Mouse (Mus musculus): ENCODE measurements around the gene Iars2. TPM values are rescaled to one million over a fixed set of nuclear protein-coding genes. Genes with fewer than 3 reads are reported as not detected.

Iars2 gene
- polyA plus RNA-seq, 1 experiment from 2014 or later = 36.4 TPM

- 86% methylated on average over 10 of the region's 10 CpGs for WGBS
- ATAC-seq (ENCODE audit: insufficient read depth, low FRiP score) = no peak
These were observed 36.4 kb downstream of the Iars2 start for GRCm38 (mm10) chr1:185292646-185293360.

GRCm38 (mm10) chr1:185291336-185291735 lies 37.9 kb downstream of the Iars2 start:
- Histone ChIP-seq H3K4me3 (replicated peaks; ENCODE audit: low read length) (no peak overlapping the region), H3K4me2 (ENCODE audit: low read depth, low read length) (no peak overlapping the region), H3K4me1 (ENCODE audit: control insufficient read depth, insufficient read depth, low read length) (no peaks in the 10 kb centered on the region), H3K36me3 (ENCODE audit: control insufficient read depth, insufficient read depth, low read length) (peaks cover 28% of the 10 kb centered on the region), H3K27ac (ENCODE audit: low read length) (no peak overlapping the region), H3K9me3 (replicated peaks; ENCODE audit: control insufficient read depth, low read length) (no peaks in the 10 kb centered on the region), H3K9ac (ENCODE audit: low read length) (no peak overlapping the region), H3K27me3 (ENCODE audit: control insufficient read depth, insufficient read depth, low read length) (no peaks in the 10 kb centered on the region)
- WGBS = 87% methylated on average over 4 of the region's 4 CpGs
- ATAC-seq (ENCODE audit: insufficient read depth, low FRiP score) = no peak

More at GRCm38 (mm10) chr1:185292646-185293360, 36.4 kb downstream of the Iars2 start:
- Histone ChIP-seq H3K9ac (ENCODE audit: low read length) (no peak overlapping the region), H3K36me3 (ENCODE audit: control insufficient read depth, insufficient read depth, low read length) (peaks cover 16% of the 10 kb centered on the region), H3K4me3 (replicated peaks; ENCODE audit: low read length) (no peak overlapping the region), H3K27me3 (ENCODE audit: control insufficient read depth, insufficient read depth, low read length) (no peaks in the 10 kb centered on the region), H3K4me1 (ENCODE audit: control insufficient read depth, insufficient read depth, low read length) (no peaks in the 10 kb centered on the region), H3K4me2 (ENCODE audit: low read depth, low read length) (no peak overlapping the region), H3K9me3 (replicated peaks; ENCODE audit: control insufficient read depth, low read length) (no peaks in the 10 kb centered on the region), H3K27ac (ENCODE audit: low read length) (no peak overlapping the region)

GRCm38 (mm10) chr1:185289231-185289630 lies 40.0 kb downstream of the Iars2 start:
- Histone ChIP-seq H3K4me1 (ENCODE audit: control insufficient read depth, insufficient read depth, low read length) (no peaks in the 10 kb centered on the region), H3K27me3 (ENCODE audit: control insufficient read depth, insufficient read depth, low read length) (no peaks in the 10 kb centered on the region), H3K9me3 (replicated peaks; ENCODE audit: control insufficient read depth, low read length) (no peaks in the 10 kb centered on the region), H3K4me2 (ENCODE audit: low read depth, low read length) (no peak overlapping the region), H3K27ac (ENCODE audit: low read length) (no peak overlapping the region), H3K9ac (ENCODE audit: low read length) (no peak overlapping the region), H3K4me3 (replicated peaks; ENCODE audit: low read length) (no peak overlapping the region), H3K36me3 (ENCODE audit: control insufficient read depth, insufficient read depth, low read length) (peaks cover 39% of the 10 kb centered on the region)
- ATAC-seq (ENCODE audit: insufficient read depth, low FRiP score) = no peak
- WGBS = 70% methylated on average over 5 of the region's 5 CpGs

- ATAC-seq (ENCODE audit: insufficient read depth, low FRiP score) = no peak
- no peaks in the 10 kb centered on the region for H3K4me1 ChIP-seq (ENCODE audit: control insufficient read depth, insufficient read depth, low read length)
- no peaks in the 10 kb centered on the region for H3K9me3 ChIP-seq (replicated peaks; ENCODE audit: control insufficient read depth, low read length)
- peaks cover 44% of the 10 kb centered on the region for H3K36me3 ChIP-seq (ENCODE audit: control insufficient read depth, insufficient read depth, low read length)
- no peak overlapping the region for H3K4me3 ChIP-seq (replicated peaks; ENCODE audit: low read length)
- WGBS = 93% methylated on average over 20 of the region's 20 CpGs
- no peak overlapping the region for H3K4me2 ChIP-seq (ENCODE audit: low read depth, low read length)
- no peak overlapping the region for H3K27ac ChIP-seq (ENCODE audit: low read length)
- no peaks in the 10 kb centered on the region for H3K27me3 ChIP-seq (ENCODE audit: control insufficient read depth, insufficient read depth, low read length)
- no peak overlapping the region for H3K9ac ChIP-seq (ENCODE audit: low read length)
These were observed 42.1 kb downstream of the Iars2 start for GRCm38 (mm10) chr1:185287066-185287465.

GRCm38 (mm10) chr1:185285171-185285570 lies 44.0 kb downstream of the Iars2 start:
- Histone ChIP-seq H3K36me3 (ENCODE audit: control insufficient read depth, insufficient read depth, low read length) (peaks cover 47% of the 10 kb centered on the region), H3K4me1 (ENCODE audit: control insufficient read depth, insufficient read depth, low read length) (no peaks in the 10 kb centered on the region), H3K4me3 (replicated peaks; ENCODE audit: low read length) (no peak overlapping the region), H3K4me2 (ENCODE audit: low read depth, low read length) (no peak overlapping the region), H3K27ac (ENCODE audit: low read length) (0 out of 2 replicates have a peak overlapping the region, but pooled peaks have one; percentile 1), H3K9me3 (replicated peaks; ENCODE audit: control insufficient read depth, low read length) (no peaks in the 10 kb centered on the region), H3K27me3 (ENCODE audit: control insufficient read depth, insufficient read depth, low read length) (no peaks in the 10 kb centered on the region), H3K9ac (ENCODE audit: low read length) (no peak overlapping the region)
- WGBS = 77% methylated on average over 4 of the region's 4 CpGs
- ATAC-seq (ENCODE audit: insufficient read depth, low FRiP score) = no peak

GRCm38 (mm10) chr1:185284740-185285139 lies 44.5 kb downstream of the Iars2 start:
- no peaks in the 10 kb centered on the region for H3K27me3 ChIP-seq (ENCODE audit: control insufficient read depth, insufficient read depth, low read length)
- WGBS = 59% methylated on average over 4 of the region's 4 CpGs
- H3K9me3 ChIP-seq (replicated peaks; ENCODE audit: control insufficient read depth, low read length) = no peaks in the 10 kb centered on the region
- 0 out of 2 replicates have a peak, but pooled peaks have one; percentile 41 for ATAC-seq (ENCODE audit: insufficient read depth, low FRiP score)
- 0 out of 2 replicates have a peak overlapping the region, but pooled peaks have one; percentile 1 for H3K27ac ChIP-seq (ENCODE audit: low read length)
- peaks cover 51% of the 10 kb centered on the region for H3K36me3 ChIP-seq (ENCODE audit: control insufficient read depth, insufficient read depth, low read length)
- H3K4me2 ChIP-seq (ENCODE audit: low read depth, low read length) = no peak overlapping the region
- H3K9ac ChIP-seq (ENCODE audit: low read length) = no peak overlapping the region
- H3K4me1 ChIP-seq (ENCODE audit: control insufficient read depth, insufficient read depth, low read length) = no peaks in the 10 kb centered on the region
- no peak overlapping the region for H3K4me3 ChIP-seq (replicated peaks; ENCODE audit: low read length)

GRCm38 (mm10) chr1:185283247-185283646 lies 45.9 kb downstream of the Iars2 start:
- peaks cover 59% of the 10 kb centered on the region for H3K36me3 ChIP-seq (ENCODE audit: control insufficient read depth, insufficient read depth, low read length)
- WGBS = 91% methylated on average over 15 of the region's 15 CpGs
- ATAC-seq (ENCODE audit: insufficient read depth, low FRiP score) = no peak
- H3K27ac ChIP-seq (ENCODE audit: low read length) = no peak overlapping the region
- no peaks in the 10 kb centered on the region for H3K4me1 ChIP-seq (ENCODE audit: control insufficient read depth, insufficient read depth, low read length)
- no peak overlapping the region for H3K4me3 ChIP-seq (replicated peaks; ENCODE audit: low read length)
- H3K4me2 ChIP-seq (ENCODE audit: low read depth, low read length) = no peak overlapping the region
- H3K27me3 ChIP-seq (ENCODE audit: control insufficient read depth, insufficient read depth, low read length) = no peaks in the 10 kb centered on the region
- H3K9ac ChIP-seq (ENCODE audit: low read length) = no peak overlapping the region
- no peaks in the 10 kb centered on the region for H3K9me3 ChIP-seq (replicated peaks; ENCODE audit: control insufficient read depth, low read length)

GRCm38 (mm10) chr1:185282846-185283245 lies 46.4 kb downstream of the Iars2 start:
- WGBS = 83% methylated on average over 11 of the region's 11 CpGs
- Histone ChIP-seq H3K9me3 (replicated peaks; ENCODE audit: control insufficient read depth, low read length) (no peaks in the 10 kb centered on the region), H3K4me3 (replicated peaks; ENCODE audit: low read length) (no peak overlapping the region), H3K27ac (ENCODE audit: low read length) (no peak overlapping the region), H3K27me3 (ENCODE audit: control insufficient read depth, insufficient read depth, low read length) (no peaks in the 10 kb centered on the region), H3K9ac (ENCODE audit: low read length) (no peak overlapping the region), H3K4me2 (ENCODE audit: low read depth, low read length) (no peak overlapping the region), H3K4me1 (ENCODE audit: control insufficient read depth, insufficient read depth, low read length) (no peaks in the 10 kb centered on the region), H3K36me3 (ENCODE audit: control insufficient read depth, insufficient read depth, low read length) (peaks cover 58% of the 10 kb centered on the region)
- ATAC-seq (ENCODE audit: insufficient read depth, low FRiP score) = peak; percentile 87; the same call in 1 of the 2 replicates

GRCm38 (mm10) chr1:185280616-185281015 lies 48.6 kb downstream of the Iars2 start:
- WGBS = 91% methylated on average over 4 of the region's 4 CpGs
- ATAC-seq (ENCODE audit: insufficient read depth, low FRiP score) = no peak
- peaks cover 51% of the 10 kb centered on the region for H3K36me3 ChIP-seq (ENCODE audit: control insufficient read depth, insufficient read depth, low read length)

More at GRCm38 (mm10) chr1:185280616-185281015, 48.6 kb downstream of the Iars2 start:
- Histone ChIP-seq H3K9ac (ENCODE audit: low read length) (no peak overlapping the region), H3K9me3 (replicated peaks; ENCODE audit: control insufficient read depth, low read length) (no peaks in the 10 kb centered on the region), H3K4me3 (replicated peaks; ENCODE audit: low read length) (no peak overlapping the region), H3K27me3 (ENCODE audit: control insufficient read depth, insufficient read depth, low read length) (no peaks in the 10 kb centered on the region), H3K4me1 (ENCODE audit: control insufficient read depth, insufficient read depth, low read length) (no peaks in the 10 kb centered on the region), H3K4me2 (ENCODE audit: low read depth, low read length) (no peak overlapping the region), H3K27ac (ENCODE audit: low read length) (no peak overlapping the region)

Data from stomach, embryonic 16.5 days (tissue).